Mouse (Mus musculus) heart, embryonic 14.5 days (tissue): ENCODE measurements around the gene Gpr179. TPM values are rescaled to one million over a fixed set of nuclear protein-coding genes. Genes with fewer than 3 reads are reported as not detected.

ENCODE experiments used
- ATAC-seq: fragments of 200-750 bp; cut with Nextera tagmentation; 2 replicates; pipeline ENCODE4 v1.8.0; 2017; ENCODE audit warnings: low read depth, moderate TSS enrichment; ENCODE audit not compliant: insufficient number of reproducible peaks, insufficient read depth, low FRiP score
- H3K27ac ChIP-seq, 2 experiments: fragments of 200-500 bp in 1 of 2; fragments of 300-500 bp in 1 of 2; sonication (generic) in 1 of 2; replicated peaks in 1 of 2; 2 replicates each; pipeline ENCODE4 v1.5.1; 2012 to 2014; ENCODE audit warnings: low read depth in 2 of 2, low read length in 2 of 2, control low read depth in 1 of 2, mild to moderate bottlenecking in 1 of 2, mixed read lengths in 1 of 2; ENCODE audit not compliant: control insufficient read depth in 1 of 2, insufficient read depth in 1 of 2
- H3K27me3 ChIP-seq: fragments of 300-500 bp; sonication (generic); 2 replicates; pipeline ENCODE4 v1.6.1; 2014; ENCODE audit warnings: mild to moderate bottlenecking, low read length, control low read depth; ENCODE audit not compliant: control insufficient read depth, insufficient read depth
- H3K36me3 ChIP-seq: fragments of 300-500 bp; sonication (generic); 2 replicates; pipeline ENCODE4 v1.6.1; 2014; ENCODE audit warnings: mild to moderate bottlenecking, control low read depth, low read length, mixed read lengths; ENCODE audit not compliant: control insufficient read depth, insufficient read depth
- H3K4me1 ChIP-seq, 2 experiments: fragments of 200-500 bp in 1 of 2; fragments of 300-500 bp in 1 of 2; sonication (generic) in 1 of 2; 2 replicates each; pipeline ENCODE4 v1.6.1; 2012 to 2014; ENCODE audit warnings: low read length in 2 of 2, control low read depth in 1 of 2, mixed read lengths in 1 of 2; ENCODE audit not compliant: control insufficient read depth in 2 of 2, insufficient read depth in 2 of 2
- H3K4me2 ChIP-seq: fragments of 300-500 bp; sonication (generic); 2 replicates; pipeline ENCODE4 v1.6.1; 2014; ENCODE audit warnings: mild to moderate bottlenecking, low read length
- H3K4me3 ChIP-seq, 2 experiments: fragments of 200-500 bp in 1 of 2; fragments of 300-500 bp in 1 of 2; sonication (generic) in 1 of 2; 2 replicates each; pipeline ENCODE4 v1.5.1; 2012 to 2014; ENCODE audit warnings: low read length in 2 of 2, mild to moderate bottlenecking in 2 of 2, control low read depth in 1 of 2, low read depth in 1 of 2, moderate library complexity in 1 of 2; ENCODE audit not compliant: control insufficient read depth in 1 of 2, insufficient read depth in 1 of 2
- H3K9ac ChIP-seq: fragments of 300-500 bp; sonication (generic); 2 replicates; pipeline ENCODE4 v1.6.1; 2014; ENCODE audit warnings: mild to moderate bottlenecking, low read length
- H3K9me3 ChIP-seq: fragments of 300-500 bp; sonication (generic); 2 replicates; pipeline ENCODE4 v1.6.1; 2016; ENCODE audit warnings: low read length, control low read depth; ENCODE audit not compliant: control insufficient read depth
- WGBS: fragments of 180-500 bp; shearing (Covaris S2); extraction: QIAGEN DNeasy Blood & Tissue Kit; methylation state at CpG from one replicate; pipeline ENCODE4 v1.1.7; 2014; 5-methylcytosine and 5-hydroxymethylcytosine counted together
- polyA plus RNA-seq: library from polyadenylated mRNA; unstranded; fragments of >200 nt; fragmentation: Nextera tagmentation; extraction: Ambion mirVana; gene quantifications from 2 replicates; pipeline ENCODE4 v1.2.1, GENCODE M21; 2014

The Gpr179 gene
- polyA plus RNA-seq, 1 experiment from 2014 or later, result 0.05 TPM

GRCm38 (mm10) chr11:97387811-97388210 is 35.9 kb upstream of the Gpr179 start:
- no peak overlapping the region for H3K9ac ChIP-seq
- 87% methylated on average over 2 of the region's 2 CpGs for WGBS
- H3K27ac ChIP-seq, result no peak overlapping the region
- no peak for ATAC-seq
- no peak overlapping the region for H3K4me2 ChIP-seq
- no peaks in the 10 kb centered on the region for H3K9me3 ChIP-seq
- peaks cover 89% of the 10 kb centered on the region for H3K36me3 ChIP-seq
- H3K4me3 ChIP-seq, result no peak overlapping the region
- peaks cover 5 to 9% of the 10 kb centered on the region in 2 experiments; a peak in 3 of 4 replicates for H3K4me1 ChIP-seq
- H3K27me3 ChIP-seq, result no peaks in the 10 kb centered on the region

DNA sequence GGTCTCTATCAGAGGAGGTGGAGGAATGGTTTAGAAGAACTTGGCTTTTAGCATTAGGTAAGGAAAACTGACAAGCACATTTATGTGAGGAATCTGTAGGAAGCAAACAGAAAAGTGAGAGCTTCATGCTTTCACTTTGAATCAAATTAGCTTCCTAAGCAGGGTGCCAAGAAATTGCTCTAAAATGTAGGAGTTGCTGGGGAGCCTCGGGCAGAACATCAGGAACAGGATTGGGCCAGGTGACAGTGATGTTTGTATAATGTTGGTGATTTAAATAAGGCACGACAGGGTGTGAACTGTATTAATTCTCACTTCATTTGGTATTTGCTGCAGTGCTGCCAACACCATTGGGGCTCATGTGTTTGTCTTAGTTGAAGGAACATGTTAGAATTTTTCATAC is 31.9 kb upstream of the Gpr179 start:
- H3K36me3 ChIP-seq, result peaks cover 78% of the 10 kb centered on the region
- no peak for ATAC-seq

GRCm38 (mm10) chr11:97383017-97383416 is 31.1 kb upstream of the Gpr179 start:
- H3K4me3 ChIP-seq, result no peak overlapping the region
- no peak overlapping the region for H3K9ac ChIP-seq
- peaks cover 79% of the 10 kb centered on the region for H3K36me3 ChIP-seq
- no peaks in the 10 kb centered on the region for H3K4me1 ChIP-seq
- ATAC-seq, result no peak
- H3K27ac ChIP-seq, result no peak overlapping the region
- H3K9me3 ChIP-seq, result no peaks in the 10 kb centered on the region
- no peaks in the 10 kb centered on the region for H3K27me3 ChIP-seq
- 96% methylated on average over 2 of the region's 2 CpGs for WGBS
- H3K4me2 ChIP-seq, result no peak overlapping the region

More for the DNA sequence above, 31.9 kb upstream of the Gpr179 start:
- Histone ChIP-seq H3K9ac (no peak overlapping the region), H3K4me3 (no peak overlapping the region), H3K9me3 (no peaks in the 10 kb centered on the region), H3K4me1 (no peaks in the 10 kb centered on the region), H3K27ac (no peak overlapping the region), H3K4me2 (no peak overlapping the region), H3K27me3 (no peaks in the 10 kb centered on the region)
- WGBS, result 64% methylated on average over 2 of the region's 2 CpGs

GRCm38 (mm10) chr11:97380036-97380435 is 28.2 kb upstream of the Gpr179 start:
- H3K27me3 ChIP-seq, result no peaks in the 10 kb centered on the region
- H3K4me3 ChIP-seq, result no peak overlapping the region
- no peaks in the 10 kb centered on the region for H3K4me1 ChIP-seq
- H3K27ac ChIP-seq, result no peak overlapping the region
- no peak for ATAC-seq
- WGBS, result 83% methylated on average over 3 of the region's 3 CpGs
- H3K9me3 ChIP-seq, result no peaks in the 10 kb centered on the region
- H3K9ac ChIP-seq, result no peak overlapping the region
- H3K36me3 ChIP-seq, result peaks cover 82% of the 10 kb centered on the region
- no peak overlapping the region for H3K4me2 ChIP-seq

GRCm38 (mm10) chr11:97373402-97373801 is 21.5 kb upstream of the Gpr179 start:
- Histone ChIP-seq H3K27ac (no peak overlapping the region), H3K9me3 (no peaks in the 10 kb centered on the region), H3K27me3 (no peaks in the 10 kb centered on the region), H3K36me3 (peaks cover 48% of the 10 kb centered on the region), H3K4me2 (no peak overlapping the region), H3K4me1 (peaks cover 7 to 27% of the 10 kb centered on the region in 2 experiments; a peak in 3 of 4 replicates), H3K9ac (no peak overlapping the region), H3K4me3 (no peak overlapping the region)
- WGBS, result 37% methylated on average over 2 of the region's 2 CpGs
- no peak for ATAC-seq

GRCm38 (mm10) chr11:97372159-97372864 is 20.4 kb upstream of the Gpr179 start:
- 80% methylated on average over 6 of the region's 6 CpGs for WGBS
- no peaks in the 10 kb centered on the region for H3K9me3 ChIP-seq
- 0 out of 4 replicates have a peak overlapping the region, but pooled peaks of 1 of the 2 experiments have one; percentile 9 for H3K27ac ChIP-seq
- peaks cover 9 to 35% of the 10 kb centered on the region in 2 experiments; a peak in 3 of 4 replicates for H3K4me1 ChIP-seq
- no peaks in the 10 kb centered on the region for H3K27me3 ChIP-seq
- no peak for ATAC-seq
- H3K36me3 ChIP-seq, result peaks cover 40% of the 10 kb centered on the region
- no peak overlapping the region for H3K4me3 ChIP-seq
- H3K9ac ChIP-seq, result no peak overlapping the region
- no peak overlapping the region for H3K4me2 ChIP-seq

GRCm38 (mm10) chr11:97370329-97371091 is 18.6 kb upstream of the Gpr179 start:
- Histone ChIP-seq H3K4me3 (no peak overlapping the region), H3K27ac (peak overlapping the region in 1 of 2 experiments; percentile 30; a peak in 1 of 4 replicates), H3K36me3 (peaks cover 25% of the 10 kb centered on the region), H3K27me3 (no peaks in the 10 kb centered on the region), H3K4me2 (no peak overlapping the region), H3K9ac (no peak overlapping the region), H3K9me3 (no peaks in the 10 kb centered on the region), H3K4me1 (peaks cover 9 to 39% of the 10 kb centered on the region in 2 experiments; a peak in 3 of 4 replicates)
- 47% methylated on average over 7 of the region's 7 CpGs for WGBS
- no peak for ATAC-seq
